Mouse (Mus musculus): ENCODE measurements around the gene Slc39a2.

- peak; percentile 96; the same call in 1 of the 2 replicates for TF ChIP-seq CTCF (IDR thresholded peaks at IDR 0.05; ENCODE audit: extremely low read depth, insufficient read length, insufficient replicate concordance, low read depth, low read length)
- no peak for TF ChIP-seq POLR2A (IDR thresholded peaks at IDR 0.05; ENCODE audit: low read depth, low read length)
These were observed 10.4 kb downstream of the Slc39a2 start for GRCm38 (mm10) chr14:51902806-51903710.
